Mouse (Mus musculus): ENCODE measurements at regions not wholly inside any gene's neighbourhood (a gene's known extent, or its start where the extent isn't known, plus 50 kb on each side); places are given as distances from the start of the nearest gene placed in this dataset.
A peak's percentile ranks its signal among the peaks of the same experiment; 100 is the strongest.

GRCm38 (mm10) chr19:20035223-20035622, 355.5 kb downstream of the Anxa1 start:
- no peak for ATAC-seq (ENCODE audit: extremely low read depth, insufficient number of reproducible peaks, low FRiP score, poor library complexity, severe bottlenecking)

GRCm38 (mm10) chr19:20027667-20028282, 363.0 kb downstream of the Anxa1 start:
- ATAC-seq (ENCODE audit: extremely low read depth, insufficient number of reproducible peaks, low FRiP score, poor library complexity, severe bottlenecking): no peak

- ATAC-seq (ENCODE audit: extremely low read depth, insufficient number of reproducible peaks, low FRiP score, poor library complexity, severe bottlenecking): no peak
Observed at GRCm38 (mm10) chr19:20014114-20014513, 376.6 kb downstream of the Anxa1 start.

GRCm38 (mm10) chr19:20009801-20010441, 380.8 kb downstream of the Anxa1 start:
- no peak for ATAC-seq (ENCODE audit: extremely low read depth, insufficient number of reproducible peaks, low FRiP score, poor library complexity, severe bottlenecking)

GRCm38 (mm10) chr19:20005932-20006625, 384.7 kb downstream of the Anxa1 start:
- ATAC-seq (ENCODE audit: extremely low read depth, insufficient number of reproducible peaks, low FRiP score, poor library complexity, severe bottlenecking): no peak

- ATAC-seq (ENCODE audit: extremely low read depth, insufficient number of reproducible peaks, low FRiP score, poor library complexity, severe bottlenecking): no peak
Observed at GRCm38 (mm10) chr19:19987255-19987654, 403.5 kb downstream of the Anxa1 start.

- ATAC-seq (ENCODE audit: extremely low read depth, insufficient number of reproducible peaks, low FRiP score, poor library complexity, severe bottlenecking): no peak
Observed at GRCm38 (mm10) chr19:19978816-19979215, 411.9 kb downstream of the Anxa1 start.

GRCm38 (mm10) chr19:19977609-19978259, 413.0 kb downstream of the Anxa1 start:
- no peak for ATAC-seq (ENCODE audit: extremely low read depth, insufficient number of reproducible peaks, low FRiP score, poor library complexity, severe bottlenecking)

GRCm38 (mm10) chr19:19976776-19977175, 414.0 kb downstream of the Anxa1 start:
- no peak for ATAC-seq (ENCODE audit: extremely low read depth, insufficient number of reproducible peaks, low FRiP score, poor library complexity, severe bottlenecking)

GRCm38 (mm10) chr19:19969780-19970512, 420.8 kb downstream of the Anxa1 start:
- no peak for ATAC-seq (ENCODE audit: extremely low read depth, insufficient number of reproducible peaks, low FRiP score, poor library complexity, severe bottlenecking)

GRCm38 (mm10) chr19:19969335-19969734, 421.4 kb downstream of the Anxa1 start:
- ATAC-seq (ENCODE audit: extremely low read depth, insufficient number of reproducible peaks, low FRiP score, poor library complexity, severe bottlenecking): no peak

- ATAC-seq (ENCODE audit: extremely low read depth, insufficient number of reproducible peaks, low FRiP score, poor library complexity, severe bottlenecking): no peak
Observed at GRCm38 (mm10) chr19:19945247-19945646, 445.5 kb downstream of the Anxa1 start.

- ATAC-seq (ENCODE audit: extremely low read depth, insufficient number of reproducible peaks, low FRiP score, poor library complexity, severe bottlenecking): no peak
Observed at GRCm38 (mm10) chr19:19942697-19943096, 448.0 kb downstream of the Anxa1 start.

GRCm38 (mm10) chr19:19921109-19921508, 469.6 kb downstream of the Anxa1 start:
- ATAC-seq (ENCODE audit: extremely low read depth, insufficient number of reproducible peaks, low FRiP score, poor library complexity, severe bottlenecking): 0 out of 2 replicates have a peak, but pooled peaks have one; percentile 30

- ATAC-seq (ENCODE audit: extremely low read depth, insufficient number of reproducible peaks, low FRiP score, poor library complexity, severe bottlenecking): no peak
Observed at GRCm38 (mm10) chr19:19885933-19886710, 504.6 kb downstream of the Anxa1 start.

GRCm38 (mm10) chr19:19880895-19881294, 509.8 kb downstream of the Anxa1 start:
- no peak for ATAC-seq (ENCODE audit: extremely low read depth, insufficient number of reproducible peaks, low FRiP score, poor library complexity, severe bottlenecking)

GRCm38 (mm10) chr19:19848152-19848551, 542.6 kb downstream of the Anxa1 start:
- no peak for ATAC-seq (ENCODE audit: extremely low read depth, insufficient number of reproducible peaks, low FRiP score, poor library complexity, severe bottlenecking)

GRCm38 (mm10) chr19:19807992-19808391, 582.8 kb downstream of the Anxa1 start:
- ATAC-seq (ENCODE audit: extremely low read depth, insufficient number of reproducible peaks, low FRiP score, poor library complexity, severe bottlenecking): no peak

Measured in neutrophil, adult 5-6 weeks (primary cell).